Mouse (Mus musculus): ENCODE data around the gene Fam196a. TPM values are rescaled to one million over a fixed set of nuclear protein-coding genes. Genes with fewer than 3 reads are reported as not detected.

The Fam196a gene
- polyA plus RNA-seq, 1 experiment from 2014 or later: 20.0 TPM

DNA sequence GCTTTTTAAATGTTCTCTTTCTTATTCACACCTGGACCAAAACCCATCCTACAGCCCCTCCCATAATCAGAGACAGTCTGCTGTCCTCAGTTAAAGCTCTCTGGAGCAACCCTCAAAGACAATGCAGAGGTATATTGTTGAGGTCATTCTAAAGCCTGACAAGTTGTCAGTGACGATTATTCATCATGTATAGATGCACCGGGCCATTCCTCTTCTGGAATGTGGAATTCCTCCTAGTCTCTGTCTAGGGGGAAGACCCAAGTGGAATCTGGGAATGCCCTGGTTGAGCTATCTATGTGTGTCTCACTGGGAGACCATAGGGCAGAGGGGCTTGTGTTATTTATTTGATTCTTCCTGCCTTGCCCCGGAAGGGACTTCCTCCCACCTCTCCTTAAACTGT, 65.7 kb downstream of the Fam196a start:
- no peak for ATAC-seq (ENCODE audit: low read depth)
- Histone ChIP-seq H3K4me3 (ENCODE audit: low read depth, low read length) (no peak overlapping the region), H3K9me3 (ENCODE audit: control insufficient read depth, low read length) (no peaks in the 10 kb centered on the region), H3K4me1 (ENCODE audit: control insufficient read depth, insufficient read depth, low read length) (no peaks in the 10 kb centered on the region), H3K9ac (replicated peaks; ENCODE audit: low read depth, low read length) (no peak overlapping the region), H3K27me3 (ENCODE audit: control insufficient read depth, insufficient read depth, low read length) (no peaks in the 10 kb centered on the region), H3K4me2 (ENCODE audit: low read depth, low read length) (no peak overlapping the region), H3K36me3 (ENCODE audit: control insufficient read depth, insufficient read depth, low read length) (no peaks in the 10 kb centered on the region), H3K27ac (ENCODE audit: low read depth, low read length) (no peak overlapping the region)
- 80% methylated on average over 3 of the region's 3 CpGs for WGBS

DNA sequence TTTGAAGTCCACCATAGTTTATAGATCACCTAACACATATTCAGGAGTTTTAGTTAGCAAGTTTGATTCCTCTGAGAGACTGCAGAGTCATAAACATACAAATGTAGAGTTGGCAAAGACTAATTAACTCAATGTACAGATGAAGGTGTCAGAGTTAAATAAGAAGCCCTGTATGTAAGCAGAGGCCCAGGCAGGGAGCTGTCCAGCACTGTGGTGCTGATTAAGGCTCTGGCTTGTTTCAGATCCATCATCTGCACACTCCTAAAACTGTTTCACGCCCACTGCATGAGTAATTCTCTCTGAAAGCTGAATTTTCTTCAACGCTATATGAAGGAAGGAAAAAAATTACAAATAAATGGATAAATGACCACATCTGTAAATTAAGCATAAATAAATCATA, 74.1 kb downstream of the Fam196a start:
- no peak overlapping the region for H3K27ac ChIP-seq (ENCODE audit: low read depth, low read length)
- H3K27me3 ChIP-seq (ENCODE audit: control insufficient read depth, insufficient read depth, low read length): no peaks in the 10 kb centered on the region
- H3K36me3 ChIP-seq (ENCODE audit: control insufficient read depth, insufficient read depth, low read length): no peaks in the 10 kb centered on the region
- 87% methylated on average over 2 of the region's 2 CpGs for WGBS
- H3K4me2 ChIP-seq (ENCODE audit: low read depth, low read length): no peak overlapping the region
- no peak overlapping the region for H3K4me3 ChIP-seq (ENCODE audit: low read depth, low read length)
- no peaks in the 10 kb centered on the region for H3K4me1 ChIP-seq (ENCODE audit: control insufficient read depth, insufficient read depth, low read length)
- H3K9me3 ChIP-seq (ENCODE audit: control insufficient read depth, low read length): no peaks in the 10 kb centered on the region
- no peak overlapping the region for H3K9ac ChIP-seq (replicated peaks; ENCODE audit: low read depth, low read length)
- ATAC-seq (ENCODE audit: low read depth): no peak

DNA sequence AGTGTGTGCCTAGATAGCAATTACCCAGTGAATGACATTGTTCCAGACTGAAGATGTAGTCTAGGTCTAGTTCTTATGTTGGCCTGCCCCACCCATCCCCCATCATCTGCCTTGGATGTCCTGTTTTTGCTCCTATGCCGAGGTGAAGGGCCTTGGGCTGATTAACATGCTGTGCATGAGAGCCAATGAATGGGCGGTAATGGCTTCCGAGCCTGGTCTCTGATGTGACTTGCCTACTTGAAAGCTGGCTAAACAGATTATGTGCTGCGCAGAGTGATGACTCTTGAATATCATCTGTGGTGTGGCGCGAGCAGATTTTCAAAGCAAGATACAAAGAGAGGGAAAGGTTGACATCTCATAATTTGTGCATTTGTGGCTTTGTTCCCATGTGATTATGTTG, 76.2 kb downstream of the Fam196a start:
- no peak overlapping the region for H3K4me3 ChIP-seq (ENCODE audit: low read depth, low read length)
- H3K27ac ChIP-seq (ENCODE audit: low read depth, low read length): no peak overlapping the region
- H3K9me3 ChIP-seq (ENCODE audit: control insufficient read depth, low read length): no peaks in the 10 kb centered on the region
- no peak for ATAC-seq (ENCODE audit: low read depth)
- H3K36me3 ChIP-seq (ENCODE audit: control insufficient read depth, insufficient read depth, low read length): no peaks in the 10 kb centered on the region
- no peaks in the 10 kb centered on the region for H3K27me3 ChIP-seq (ENCODE audit: control insufficient read depth, insufficient read depth, low read length)
- H3K9ac ChIP-seq (replicated peaks; ENCODE audit: low read depth, low read length): no peak overlapping the region
- WGBS: 62% methylated on average over 6 of the region's 6 CpGs
- no peaks in the 10 kb centered on the region for H3K4me1 ChIP-seq (ENCODE audit: control insufficient read depth, insufficient read depth, low read length)
- H3K4me2 ChIP-seq (ENCODE audit: low read depth, low read length): no peak overlapping the region

DNA sequence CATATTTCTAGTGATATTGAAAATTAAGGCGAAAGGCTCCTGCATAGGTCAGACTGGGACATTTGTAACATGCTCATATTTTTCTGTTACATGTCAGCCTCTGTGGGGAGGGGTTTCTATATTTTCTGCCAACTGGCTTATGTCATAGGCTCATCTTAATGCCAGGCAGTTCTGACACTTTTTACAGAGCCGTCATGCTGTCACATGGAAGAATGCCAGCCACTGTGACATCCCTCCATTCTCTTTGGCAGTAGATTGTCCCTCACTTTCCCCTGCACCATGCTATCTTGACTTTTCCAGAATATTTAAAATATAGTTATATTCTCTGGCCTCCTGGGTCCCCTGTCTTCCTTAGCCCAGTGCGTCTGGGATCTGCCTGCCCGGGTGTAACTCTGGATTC, 95.5 kb downstream of the Fam196a start:
- ATAC-seq (ENCODE audit: low read depth): no peak
- no peaks in the 10 kb centered on the region for H3K36me3 ChIP-seq (ENCODE audit: control insufficient read depth, insufficient read depth, low read length)
- H3K4me1 ChIP-seq (ENCODE audit: control insufficient read depth, insufficient read depth, low read length): no peaks in the 10 kb centered on the region
- H3K27me3 ChIP-seq (ENCODE audit: control insufficient read depth, insufficient read depth, low read length): no peaks in the 10 kb centered on the region
- H3K4me3 ChIP-seq (ENCODE audit: low read depth, low read length): no peak overlapping the region
- no peaks in the 10 kb centered on the region for H3K9me3 ChIP-seq (ENCODE audit: control insufficient read depth, low read length)
- no peak overlapping the region for H3K27ac ChIP-seq (ENCODE audit: low read depth, low read length)
- H3K9ac ChIP-seq (replicated peaks; ENCODE audit: low read depth, low read length): no peak overlapping the region
- 90% methylated on average over 4 of the region's 4 CpGs for WGBS
- no peak overlapping the region for H3K4me2 ChIP-seq (ENCODE audit: low read depth, low read length)

DNA sequence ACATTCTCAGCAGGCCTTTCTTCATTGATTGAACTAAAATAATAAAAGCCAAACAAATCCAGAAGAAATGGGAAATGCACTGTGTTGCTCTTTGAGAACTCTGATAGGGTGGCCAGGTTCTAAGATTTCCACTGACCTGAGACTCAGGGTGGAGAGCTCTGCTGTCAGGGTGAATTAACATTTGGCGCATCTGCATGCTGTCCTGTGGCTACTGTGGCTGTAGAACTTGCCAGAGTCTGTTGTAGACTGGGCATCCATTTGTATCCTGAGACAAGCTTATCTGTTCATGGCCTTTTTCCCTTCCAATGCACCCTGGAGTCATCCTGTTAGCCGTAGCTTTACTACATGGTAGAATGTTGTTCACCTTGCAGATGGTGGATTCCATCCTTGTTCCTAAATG, 98.2 kb downstream of the Fam196a start:
- H3K9me3 ChIP-seq (ENCODE audit: control insufficient read depth, low read length): no peaks in the 10 kb centered on the region
- H3K36me3 ChIP-seq (ENCODE audit: control insufficient read depth, insufficient read depth, low read length): no peaks in the 10 kb centered on the region
- WGBS: 100% methylated on average over 2 of the region's 2 CpGs
- no peak overlapping the region for H3K4me3 ChIP-seq (ENCODE audit: low read depth, low read length)
- no peaks in the 10 kb centered on the region for H3K27me3 ChIP-seq (ENCODE audit: control insufficient read depth, insufficient read depth, low read length)
- no peak overlapping the region for H3K27ac ChIP-seq (ENCODE audit: low read depth, low read length)
- H3K9ac ChIP-seq (replicated peaks; ENCODE audit: low read depth, low read length): no peak overlapping the region
- H3K4me1 ChIP-seq (ENCODE audit: control insufficient read depth, insufficient read depth, low read length): no peaks in the 10 kb centered on the region
- ATAC-seq (ENCODE audit: low read depth): no peak
- no peak overlapping the region for H3K4me2 ChIP-seq (ENCODE audit: low read depth, low read length)

All from neural tube, embryonic 14.5 days (tissue).